Mouse (Mus musculus) intestine, postnatal 0 days (tissue): ENCODE measurements around the gene Foxk1. TPM values are rescaled to one million over a fixed set of nuclear protein-coding genes. Genes with fewer than 3 reads are reported as not detected.

Source experiments
- ATAC-seq: fragments of 200-750 bp; cut with Nextera tagmentation; 2 replicates; pipeline ENCODE4 v1.8.0; 2017; ENCODE audit warnings: mild to moderate bottlenecking, moderate TSS enrichment, moderate library complexity
- H3K27ac ChIP-seq: fragments of 300-500 bp; sonication (generic); 2 replicates; pipeline ENCODE4 v1.5.1; 2014; ENCODE audit warnings: mild to moderate bottlenecking, low read depth, low read length, moderate library complexity
- H3K27me3 ChIP-seq: fragments of 300-500 bp; sonication (generic); replicated peaks from 2 replicates; pipeline ENCODE4 v1.6.1; 2014; ENCODE audit warnings: low read length, mixed read lengths; ENCODE audit not compliant: control insufficient read depth, insufficient read depth
- H3K36me3 ChIP-seq: fragments of 300-500 bp; sonication (generic); 2 replicates; pipeline ENCODE4 v1.6.1; 2014; ENCODE audit warnings: mild to moderate bottlenecking, moderate library complexity; ENCODE audit not compliant: control insufficient read depth, insufficient read depth
- H3K4me1 ChIP-seq: fragments of 300-500 bp; sonication (generic); replicated peaks from 2 replicates; pipeline ENCODE4 v1.6.1; 2014; ENCODE audit warnings: antibody characterized with exemption, low read length, mixed read lengths; ENCODE audit not compliant: control insufficient read depth, insufficient read depth
- H3K4me2 ChIP-seq: fragments of 300-500 bp; sonication (generic); replicated peaks from 2 replicates; pipeline ENCODE4 v1.6.1; 2014; ENCODE audit warnings: low read depth, mild to moderate bottlenecking, moderate library complexity
- H3K4me3 ChIP-seq: fragments of 300-500 bp; sonication (generic); 2 replicates; pipeline ENCODE4 v1.5.1; 2014; ENCODE audit warnings: low read depth, low read length
- H3K9ac ChIP-seq: fragments of 300-500 bp; sonication (generic); 2 replicates; pipeline ENCODE4 v1.6.1; 2014; ENCODE audit warnings: mild to moderate bottlenecking, low read depth, low read length
- H3K9me3 ChIP-seq: fragments of 300-500 bp; sonication (generic); 2 replicates; pipeline ENCODE4 v1.6.1; 2016; ENCODE audit warnings: mixed run types; ENCODE audit not compliant: control insufficient read depth
- CTCF ChIP-seq: sonication (generic); IDR thresholded peaks from 2 replicates; pipeline ENCODE4 v1.5.1; 2016; ENCODE audit warnings: low read depth, mild to moderate bottlenecking, control low read depth, antibody characterized with exemption, moderate library complexity
- WGBS: fragments of 180-500 bp; shearing (Covaris S2); extraction: QIAGEN DNeasy Blood & Tissue Kit; methylation state at CpG from one replicate; pipeline ENCODE4 v1.1.7; 2014; 5-methylcytosine and 5-hydroxymethylcytosine counted together
- polyA plus RNA-seq: library from polyadenylated mRNA; unstranded; fragments of >200 nt; fragmentation: Nextera tagmentation; extraction: Ambion mirVana; gene quantifications from 2 replicates; pipeline ENCODE4 v1.2.1, GENCODE M21; 2015

The Foxk1 gene
- polyA plus RNA-seq, 1 experiment from 2014 or later = 2.6 TPM

DNA sequence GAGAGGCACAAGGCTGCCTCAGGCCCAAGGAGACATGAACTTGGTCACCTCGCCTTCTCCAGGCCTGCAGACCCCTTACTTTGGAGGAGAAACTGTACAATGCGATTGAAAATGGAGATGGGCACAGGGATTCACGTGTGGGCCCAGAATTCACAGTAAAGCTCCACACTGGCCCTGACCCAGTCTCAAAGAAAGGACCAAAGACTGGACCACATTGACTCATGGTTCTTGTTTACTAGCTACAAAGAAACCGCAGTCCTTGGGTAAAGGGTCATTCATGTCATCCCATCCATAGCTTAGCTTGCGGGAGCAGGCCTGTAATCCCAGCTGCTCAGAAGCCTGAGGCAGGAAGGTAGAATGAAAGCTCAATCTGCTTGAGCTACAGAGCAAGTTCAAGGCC lies 82.3 kb downstream of the Foxk1 start:
- Histone ChIP-seq H3K9ac (no peak overlapping the region), H3K27ac (no peak overlapping the region), H3K4me3 (no peak overlapping the region), H3K4me1 (no peaks in the 10 kb centered on the region), H3K4me2 (no peak overlapping the region), H3K27me3 (no peaks in the 10 kb centered on the region), H3K36me3 (no peaks in the 10 kb centered on the region), H3K9me3 (no peaks in the 10 kb centered on the region)
- 91% methylated on average over 5 of the region's 5 CpGs for WGBS
- no peak for ATAC-seq
- no peak for TF ChIP-seq CTCF

DNA sequence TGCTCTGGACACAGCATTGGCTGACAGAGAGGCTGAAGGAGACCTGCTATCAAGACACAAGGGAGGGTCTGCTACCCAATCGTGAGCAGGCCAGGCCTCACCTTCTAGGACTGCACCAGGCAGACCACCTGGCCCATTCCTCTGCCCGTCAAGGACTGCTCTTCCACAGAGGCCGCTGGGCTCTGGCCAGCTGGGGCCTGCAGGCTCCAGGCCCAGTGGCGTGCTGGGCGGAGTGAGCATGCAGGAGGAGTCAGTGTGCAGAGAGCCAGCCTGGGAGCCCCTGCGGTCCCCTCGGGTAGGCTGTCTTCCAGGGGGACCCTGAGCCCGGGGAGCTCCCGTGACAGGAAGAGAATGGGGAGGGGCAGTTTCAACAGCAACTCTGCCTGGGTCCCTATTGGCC lies 85.4 kb downstream of the Foxk1 start:
- no peak overlapping the region for H3K9ac ChIP-seq
- no peak for TF ChIP-seq CTCF
- H3K4me1 ChIP-seq = no peaks in the 10 kb centered on the region
- H3K9me3 ChIP-seq = no peaks in the 10 kb centered on the region
- no peak for ATAC-seq
- H3K4me3 ChIP-seq = no peak overlapping the region
- no peaks in the 10 kb centered on the region for H3K27me3 ChIP-seq
- H3K27ac ChIP-seq = no peak overlapping the region
- no peaks in the 10 kb centered on the region for H3K36me3 ChIP-seq
- H3K4me2 ChIP-seq = no peak overlapping the region
- WGBS = 55% methylated on average over 9 of the region's 9 CpGs

DNA sequence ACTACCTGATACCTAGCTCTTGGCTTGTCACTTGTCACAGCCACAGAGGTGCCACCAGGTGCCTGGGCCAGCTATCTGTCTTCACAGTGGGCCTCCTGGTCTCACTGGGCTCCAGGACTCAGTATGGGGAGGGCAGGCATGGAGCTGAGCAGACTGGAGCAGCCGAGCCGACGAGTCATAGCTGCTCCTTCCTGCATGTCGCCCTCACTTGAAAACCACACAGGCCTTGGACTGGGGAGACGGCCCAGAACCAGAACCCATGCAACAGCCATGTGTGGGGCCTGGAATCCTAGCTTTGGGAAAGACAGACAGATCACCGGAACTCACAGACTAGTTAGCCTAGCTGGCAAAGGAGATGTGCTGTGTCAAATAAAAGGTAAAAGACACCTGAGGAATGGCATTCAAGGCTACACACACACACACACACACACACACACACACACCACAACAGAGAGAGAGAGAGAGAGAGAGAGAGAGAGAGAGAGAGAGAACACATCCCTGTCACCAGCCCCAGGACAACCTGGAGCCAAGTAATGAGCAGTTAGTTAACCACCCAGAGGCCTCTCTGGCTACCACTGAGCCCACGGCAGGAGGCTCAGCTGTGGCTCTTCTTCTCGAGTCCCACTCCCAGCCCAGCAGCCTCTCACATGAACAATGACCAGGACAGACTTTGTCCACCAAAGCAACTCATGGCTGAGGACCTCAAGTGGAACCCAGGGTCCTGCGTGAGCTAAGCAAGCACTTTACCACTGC lies 88.8 kb downstream of the Foxk1 start:
- Histone ChIP-seq H3K27me3 (no peaks in the 10 kb centered on the region), H3K4me2 (no peak overlapping the region), H3K9me3 (no peaks in the 10 kb centered on the region), H3K36me3 (no peaks in the 10 kb centered on the region), H3K9ac (no peak overlapping the region), H3K4me1 (no peaks in the 10 kb centered on the region), H3K27ac (no peak overlapping the region), H3K4me3 (no peak overlapping the region)
- no peak for TF ChIP-seq CTCF
- ATAC-seq = no peak
- 65% methylated on average over 9 of the region's 9 CpGs for WGBS

DNA sequence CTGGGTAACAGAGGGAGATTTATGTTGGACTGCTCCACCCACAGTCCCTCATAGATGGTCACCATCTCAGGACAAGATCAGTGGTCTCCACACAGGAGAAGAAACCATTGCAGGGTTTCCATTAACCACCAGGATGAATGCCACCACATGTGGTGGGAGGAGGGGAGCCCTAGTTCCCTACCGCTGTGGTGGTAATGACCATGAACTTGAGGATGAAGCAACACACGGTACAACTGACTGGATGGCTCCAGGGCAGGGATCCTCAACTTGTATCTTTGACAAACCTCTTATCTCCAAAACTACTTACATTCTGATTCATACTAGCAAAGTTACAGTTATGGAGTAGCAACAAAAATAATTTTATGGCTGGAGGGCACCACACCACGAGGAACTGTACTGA lies 92.0 kb downstream of the Foxk1 start:
- no peak for ATAC-seq
- Histone ChIP-seq H3K27ac (no peak overlapping the region), H3K4me3 (no peak overlapping the region), H3K9ac (no peak overlapping the region), H3K4me1 (no peaks in the 10 kb centered on the region), H3K27me3 (no peaks in the 10 kb centered on the region), H3K36me3 (no peaks in the 10 kb centered on the region), H3K9me3 (no peaks in the 10 kb centered on the region), H3K4me2 (no peak overlapping the region)
- no peak for TF ChIP-seq CTCF
- 78% methylated on average over 3 of the region's 3 CpGs for WGBS

DNA sequence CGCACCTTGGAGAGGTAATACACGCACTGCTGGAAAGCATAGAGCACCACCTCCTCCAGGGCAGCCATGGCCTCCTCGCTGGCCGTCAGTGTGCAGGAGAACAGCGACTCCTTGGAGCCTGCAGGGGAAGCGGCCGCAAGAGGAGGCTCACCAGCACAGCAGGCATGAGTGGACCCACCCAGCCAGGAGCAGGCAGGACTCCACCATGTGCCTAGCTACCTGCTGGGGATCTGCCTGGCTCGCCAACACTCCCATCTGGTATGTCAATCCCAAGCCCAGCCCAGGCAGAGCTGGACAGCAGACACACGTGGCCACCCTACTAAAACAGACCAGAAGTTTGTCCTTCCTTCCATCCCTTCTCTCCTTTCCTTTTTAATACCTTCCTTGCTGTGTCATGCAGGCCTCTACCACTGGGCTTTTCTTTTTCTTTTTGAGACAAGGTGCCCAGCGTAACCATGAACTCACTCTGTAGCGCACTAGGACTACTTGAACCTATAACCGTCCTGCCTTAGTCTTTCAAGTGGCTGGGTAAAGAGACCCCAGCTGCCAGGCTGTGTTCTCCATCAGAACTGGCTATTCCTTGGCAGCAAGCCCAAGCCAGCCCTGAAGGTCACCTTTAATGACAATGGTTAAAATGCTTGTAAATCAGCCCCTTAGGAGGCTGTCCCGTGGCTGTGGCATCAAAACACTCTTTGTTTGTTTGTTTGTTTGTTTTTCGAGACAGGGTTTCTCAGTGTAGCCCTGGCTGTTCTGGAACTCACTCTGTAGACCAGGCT lies 94.2 kb downstream of the Foxk1 start:
- Histone ChIP-seq H3K4me2 (no peak overlapping the region), H3K27ac (no peak overlapping the region), H3K36me3 (no peaks in the 10 kb centered on the region), H3K9ac (no peak overlapping the region), H3K9me3 (no peaks in the 10 kb centered on the region), H3K27me3 (no peaks in the 10 kb centered on the region), H3K4me1 (no peaks in the 10 kb centered on the region), H3K4me3 (no peak overlapping the region)
- TF ChIP-seq CTCF = no peak
- no peak for ATAC-seq
- WGBS = 65% methylated on average over 14 of the region's 14 CpGs

DNA sequence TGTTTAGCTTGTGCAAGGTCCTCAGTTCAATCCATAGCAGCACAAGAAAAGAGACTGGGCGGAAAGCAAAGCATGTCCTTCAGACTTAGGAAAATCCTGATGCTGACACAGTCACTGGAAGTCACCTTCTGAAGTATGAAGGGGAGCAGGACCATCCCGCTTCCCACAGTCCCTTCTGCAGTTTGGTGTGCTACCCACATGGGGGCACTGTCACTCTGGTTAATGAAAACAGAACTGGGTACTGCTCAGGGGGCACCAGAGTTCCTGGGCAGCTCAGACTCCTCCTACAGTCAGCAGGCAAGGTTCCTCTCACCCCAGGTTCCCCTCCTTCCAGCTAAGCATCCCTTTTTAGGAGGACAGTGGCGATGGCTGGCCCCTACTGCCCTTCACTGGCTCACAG lies 97.7 kb downstream of the Foxk1 start:
- no peaks in the 10 kb centered on the region for H3K4me1 ChIP-seq
- 53% methylated on average over 3 of the region's 3 CpGs for WGBS
- no peaks in the 10 kb centered on the region for H3K27me3 ChIP-seq
- no peaks in the 10 kb centered on the region for H3K36me3 ChIP-seq
- no peak overlapping the region for H3K4me2 ChIP-seq
- H3K9me3 ChIP-seq = no peaks in the 10 kb centered on the region
- ATAC-seq = no peak
- TF ChIP-seq CTCF = peak; percentile 74
- H3K9ac ChIP-seq = no peak overlapping the region
- H3K4me3 ChIP-seq = no peak overlapping the region
- H3K27ac ChIP-seq = no peak overlapping the region
